Mouse (Mus musculus): ENCODE measurements around the gene Ripor1.
"Not testable (repeated sequence)": the region's sequence is repeated elsewhere in the genome, so short reads cannot be mapped to it uniquely, and the experiment has no call there.

Ripor1 gene

DNA sequence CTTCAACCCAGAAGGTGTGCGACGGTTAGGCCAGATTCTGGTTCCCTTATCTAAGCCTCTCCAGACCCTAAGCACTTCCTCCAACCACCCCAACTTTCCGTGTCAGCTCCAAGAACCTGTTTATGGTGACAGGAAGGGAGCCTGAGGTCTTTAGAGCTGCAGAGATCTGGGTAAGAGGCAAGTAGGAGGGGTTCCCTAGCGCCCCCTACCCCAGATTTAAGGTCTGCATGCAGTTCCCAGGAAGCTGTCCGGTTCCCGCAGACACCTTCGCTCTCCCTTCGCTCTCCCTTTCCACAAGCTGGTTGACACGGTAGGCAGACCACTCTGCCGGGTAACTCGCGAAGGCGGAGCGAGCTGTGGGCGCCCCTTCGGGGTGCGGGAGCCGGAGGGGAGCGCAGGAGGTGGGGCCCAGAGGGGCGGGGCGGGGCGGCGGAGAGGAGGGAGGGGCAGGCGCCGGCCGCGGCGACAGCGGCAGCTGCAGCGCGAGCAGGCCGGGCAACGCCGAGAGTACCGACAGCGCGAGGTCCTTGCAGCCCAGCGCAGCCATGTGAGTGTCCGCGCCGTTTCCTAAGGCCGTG, at the start of gene Ripor1:
TSS of gene Ripor1 (plus strand) at position 452 of the 578 bp plus-strand sequence.
- DNase-seq (ENCODE audit: low spot score in 2 of 2), result peak; percentile 54 to 71

- DNase-seq (ENCODE audit: low spot score in 2 of 2), result no peak
Measured at GRCm38 (mm10) chr8:105562863-105563262, 42.2 kb upstream of the Ripor1 start.

DNA sequence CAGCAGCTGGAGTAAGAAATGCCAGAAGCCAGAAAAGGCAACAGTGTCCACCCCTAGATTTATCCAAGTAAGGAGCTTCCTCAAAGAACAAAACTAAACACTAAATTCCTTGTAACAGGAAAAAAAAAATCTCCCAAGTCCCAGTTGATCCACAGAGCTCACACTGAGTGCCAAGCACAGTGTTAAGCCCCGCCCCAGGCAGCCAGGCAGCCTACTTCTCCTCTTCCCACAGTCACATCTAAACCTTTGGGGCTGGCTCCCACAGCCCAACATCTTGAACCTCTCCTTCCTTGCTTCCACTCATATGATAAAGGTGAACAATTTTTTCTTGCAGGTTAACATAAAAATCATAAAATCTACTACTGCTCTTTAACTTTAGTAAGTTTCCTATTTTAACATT, 41.2 kb upstream of the Ripor1 start:
- no peak for DNase-seq (ENCODE audit: low spot score in 2 of 2)

GRCm38 (mm10) chr8:105564573-105565229, 40.4 kb upstream of the Ripor1 start:
- peak in 1 of 2 experiments; percentile 42 for DNase-seq (ENCODE audit: low spot score in 2 of 2)

GRCm38 (mm10) chr8:105565401-105565881, 39.6 kb upstream of the Ripor1 start:
- no peak for DNase-seq (ENCODE audit: low spot score in 2 of 2)

DNA sequence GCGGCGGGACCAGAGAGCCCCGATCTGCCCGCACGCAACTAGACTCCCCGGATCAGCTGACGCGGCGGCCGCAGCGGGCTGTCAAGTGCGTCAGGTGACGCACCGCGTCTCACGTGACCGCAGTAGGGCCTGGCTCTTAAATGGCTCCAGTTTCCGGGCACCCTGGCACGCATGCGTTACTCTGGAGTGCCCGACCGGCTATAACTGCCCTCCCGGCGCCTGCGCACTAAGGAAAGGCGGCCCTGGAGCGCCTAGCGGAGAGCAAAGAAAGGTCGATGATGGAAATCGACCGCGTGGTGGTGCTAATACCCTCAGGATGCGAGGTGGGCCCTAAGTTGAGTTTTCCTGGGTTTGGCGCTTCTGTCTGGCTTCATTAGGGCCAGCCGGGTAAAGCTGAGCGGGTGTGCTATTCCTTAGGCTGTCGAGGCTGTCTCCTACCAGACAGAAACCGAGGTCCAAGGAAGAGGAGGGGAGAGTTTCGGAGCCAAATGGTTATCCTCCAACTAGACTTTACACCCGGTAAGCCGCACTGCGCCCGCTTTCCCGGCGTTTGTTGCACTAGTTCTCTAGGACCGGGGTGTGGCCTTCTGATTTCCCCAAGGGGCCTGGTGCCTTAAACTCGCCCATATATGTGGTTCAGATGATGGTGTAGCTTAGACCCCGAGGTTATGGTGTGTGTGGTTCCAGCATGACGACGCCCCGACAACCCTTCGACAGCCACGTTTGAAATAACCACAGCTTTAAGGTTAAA, 38.9 kb upstream of the Ripor1 start, which contains the start of gene Atp6v0d1:
TSS of gene Atp6v0d1 (minus strand) at position 96 of the 751 bp plus-strand sequence.
- peak; percentile 99 to 100 for DNase-seq (ENCODE audit: low spot score in 2 of 2)

DNA sequence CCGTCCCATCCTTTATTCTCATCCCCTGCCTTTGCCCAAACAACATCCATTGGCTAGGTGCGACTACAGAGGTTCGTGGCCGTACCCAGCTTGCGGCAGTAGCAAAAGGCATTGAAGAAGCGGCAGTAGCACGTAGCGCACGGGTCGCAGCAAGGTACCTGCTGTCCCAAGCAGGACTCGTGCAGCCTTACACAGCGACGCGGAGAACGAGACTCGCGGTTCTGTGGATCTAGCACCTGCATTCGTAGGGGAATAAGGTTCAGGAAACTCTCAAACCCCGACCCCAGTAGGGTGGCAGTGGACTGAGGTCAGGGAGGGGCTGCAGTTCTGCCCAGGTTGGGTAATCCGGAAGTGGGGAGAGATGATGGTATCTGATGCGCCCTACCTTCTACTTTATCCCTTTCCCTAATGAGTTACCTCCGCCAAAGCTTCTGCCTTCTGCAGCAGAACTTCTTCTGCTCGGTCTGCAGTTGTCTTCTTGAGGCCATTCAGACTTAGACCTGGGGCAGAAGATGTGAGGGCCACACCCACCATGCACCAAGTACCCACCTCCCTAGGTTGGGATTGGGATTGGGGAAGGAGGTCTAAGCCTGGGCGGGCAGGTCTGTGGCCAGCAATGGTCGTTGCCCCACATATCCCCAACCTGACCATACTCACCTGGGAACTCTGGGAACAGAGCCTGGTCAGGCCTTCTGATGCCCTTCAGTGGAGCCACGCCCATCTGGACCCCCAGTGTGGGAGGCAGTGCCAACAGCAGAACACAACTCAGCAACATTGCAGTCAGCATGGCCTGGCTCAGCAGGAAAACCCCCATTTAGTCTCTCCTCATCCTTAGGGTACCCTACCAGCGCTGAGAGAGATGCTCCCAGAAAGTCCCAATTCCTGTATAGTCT, 38.1 kb upstream of the Ripor1 start:
- DNase-seq (ENCODE audit: low spot score in 2 of 2), result peak in 1 of 2 experiments; percentile 50

DNA sequence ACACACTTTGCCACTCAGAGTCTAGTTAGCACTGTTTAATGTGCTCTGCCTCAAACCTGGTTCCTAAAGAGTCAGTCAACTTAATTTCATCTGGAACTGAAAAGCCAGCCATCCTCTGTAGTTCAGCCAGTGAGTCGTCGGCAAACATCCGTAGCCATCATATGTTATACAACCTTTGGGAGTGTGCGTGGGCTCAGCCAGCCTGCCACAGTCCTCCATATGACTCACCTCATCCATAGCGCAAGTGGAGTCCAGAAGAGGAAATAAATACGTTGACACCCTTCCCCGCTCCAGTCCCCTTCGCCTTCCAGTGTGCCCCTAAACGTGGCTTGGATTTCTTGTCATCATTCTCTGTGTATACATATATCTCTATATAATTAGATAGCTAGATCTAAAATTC, 33.2 kb upstream of the Ripor1 start:
- no peak for DNase-seq (ENCODE audit: low spot score in 2 of 2)

- DNase-seq (ENCODE audit: low spot score in 2 of 2), result peak; percentile 38 to 52
Measured at GRCm38 (mm10) chr8:105573427-105573826, 31.6 kb upstream of the Ripor1 start.

DNA sequence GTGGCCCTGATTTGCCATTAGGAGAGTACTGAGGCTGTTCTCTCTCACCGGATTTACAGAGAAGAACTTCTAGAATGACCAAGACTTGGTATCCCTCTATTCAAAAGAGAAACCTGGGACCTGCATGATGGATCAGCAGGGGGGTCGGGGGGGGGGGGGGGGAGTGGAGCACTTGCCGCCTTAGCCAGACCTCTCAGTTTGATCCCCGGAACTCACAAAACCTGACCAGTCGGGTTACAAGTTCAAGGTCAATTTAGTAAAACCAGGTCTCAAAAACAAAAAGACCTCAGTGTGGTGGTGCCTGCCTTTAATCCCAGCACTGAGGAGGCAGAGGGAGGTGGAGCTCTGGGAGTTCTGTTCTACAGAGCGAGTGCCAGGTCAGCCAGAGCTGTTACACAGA, 30.3 kb upstream of the Ripor1 start:
- DNase-seq (ENCODE audit: low spot score in 2 of 2), result no peak

- DNase-seq (ENCODE audit: low spot score in 2 of 2), result no peak
Measured at GRCm38 (mm10) chr8:105575538-105575937, 29.5 kb upstream of the Ripor1 start.

- DNase-seq (ENCODE audit: low spot score in 2 of 2), result no peak
Measured at GRCm38 (mm10) chr8:105579719-105580118, 25.3 kb upstream of the Ripor1 start.

GRCm38 (mm10) chr8:105592431-105592830, 12.6 kb upstream of the Ripor1 start:
- no peak for DNase-seq (ENCODE audit: low spot score in 2 of 2)

GRCm38 (mm10) chr8:105593859-105594258, 11.2 kb upstream of the Ripor1 start:
- no peak for DNase-seq (ENCODE audit: low spot score in 2 of 2)

- no peak for DNase-seq (ENCODE audit: low spot score in 2 of 2)
Measured at GRCm38 (mm10) chr8:105594451-105595242, 10.4 kb upstream of the Ripor1 start.

- DNase-seq (ENCODE audit: low spot score in 2 of 2), result peak; percentile 60 to 72
Measured at GRCm38 (mm10) chr8:105596362-105597034, 8.6 kb upstream of the Ripor1 start.

DNA sequence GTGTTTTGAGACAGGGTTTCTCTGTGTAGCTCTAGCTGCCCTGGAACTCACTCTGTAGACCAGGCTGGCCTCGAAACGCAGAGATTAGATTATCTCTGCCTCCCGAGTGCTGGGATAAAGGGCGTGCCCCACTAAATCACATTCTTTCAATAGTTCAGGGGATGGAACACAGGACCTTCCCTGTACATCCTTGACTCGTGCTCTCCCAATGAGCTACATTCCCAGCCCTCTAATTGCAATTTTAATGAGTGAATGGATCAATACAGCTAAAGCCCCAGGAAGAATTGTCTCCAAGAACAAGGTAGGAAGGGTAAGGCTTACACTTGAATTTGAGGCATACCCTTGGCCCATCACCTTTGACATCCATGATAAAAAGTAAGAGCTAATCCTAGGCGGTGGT, 6.3 kb upstream of the Ripor1 start:
- DNase-seq (ENCODE audit: low spot score in 2 of 2), result no peak

DNA sequence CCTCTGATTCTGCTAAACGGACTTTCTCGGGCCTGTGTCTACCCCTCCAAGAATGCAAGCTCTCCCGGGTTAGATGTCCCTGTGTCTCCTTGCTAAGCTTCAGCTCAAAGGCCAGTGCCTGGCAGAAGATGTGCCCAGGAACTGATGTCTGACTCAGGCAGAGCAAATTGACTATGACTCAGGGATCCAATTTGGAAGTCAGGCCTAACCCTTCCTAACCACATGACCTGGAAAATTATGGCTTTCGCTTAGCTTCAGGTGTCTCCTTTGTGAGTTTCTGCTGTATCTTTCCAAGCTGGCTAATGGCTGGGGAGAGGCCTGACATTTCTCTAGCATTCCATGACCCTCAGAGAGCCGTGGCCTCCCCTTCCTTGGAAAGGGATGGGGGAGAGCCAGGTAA, 3.8 kb upstream of the Ripor1 start:
- no peak for DNase-seq (ENCODE audit: low spot score in 2 of 2)

DNA sequence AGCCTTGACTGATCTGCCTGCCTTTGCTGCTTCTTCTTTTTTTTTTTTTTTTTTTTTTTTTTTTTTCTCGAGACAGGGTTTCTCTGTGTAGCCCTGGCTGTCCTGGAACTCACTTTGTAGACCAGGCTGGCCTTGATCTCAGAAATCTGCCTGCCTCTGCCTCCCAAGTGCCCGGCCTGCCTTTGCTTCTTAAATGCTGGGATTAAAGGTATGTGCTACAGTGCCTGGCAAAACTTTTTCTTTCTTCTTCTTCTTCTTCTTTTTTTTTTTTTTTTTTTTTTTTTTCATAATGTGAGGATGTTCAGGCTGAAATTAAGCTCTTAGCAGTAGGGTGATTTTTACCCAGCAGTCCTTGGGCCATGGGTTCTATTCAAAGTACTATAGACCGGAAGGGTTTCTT, 2.5 kb upstream of the Ripor1 start:
- DNase-seq (ENCODE audit: low spot score in 2 of 2), result not testable (repeated sequence)

DNA sequence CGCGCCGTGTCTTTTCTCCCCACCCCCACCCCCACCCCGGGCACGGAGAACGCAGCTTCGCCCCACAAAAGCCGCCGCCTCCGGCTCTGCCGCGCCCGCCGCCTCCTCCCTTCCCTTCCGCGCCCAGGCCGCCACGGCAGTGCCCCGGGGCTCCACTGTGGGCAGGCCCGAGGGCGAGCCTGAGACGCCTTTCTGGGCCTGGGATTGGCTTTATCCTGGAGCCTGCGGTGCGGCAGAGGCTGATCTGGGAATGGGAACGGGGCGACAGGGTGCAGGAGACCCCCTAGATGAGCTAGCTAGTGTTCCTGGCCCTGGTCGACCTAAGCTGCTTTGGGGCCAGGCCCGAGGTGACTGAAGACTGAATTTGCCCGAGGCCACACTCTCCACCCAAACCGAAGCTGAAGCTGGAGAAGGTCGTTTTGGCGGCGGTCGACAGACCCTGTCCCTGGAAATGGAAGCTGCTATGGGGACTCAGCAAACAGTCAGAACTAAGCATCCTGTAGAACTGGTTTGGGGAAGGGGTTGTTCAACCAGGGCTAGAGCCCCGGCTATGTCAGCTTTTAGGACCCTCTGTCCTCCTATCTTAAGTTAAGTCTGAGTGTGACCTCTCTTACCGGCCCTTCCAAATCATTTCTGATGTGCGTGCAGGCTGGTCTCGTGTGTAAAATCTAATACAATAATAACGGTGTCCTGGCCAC, 585 bp downstream of the Ripor1 start:
- DNase-seq (ENCODE audit: low spot score in 2 of 2), result peak in 1 of 2 experiments; percentile 24

Data from natural killer cell, adult 2 months (primary cell).